Mouse (Mus musculus) heart, postnatal 0 days (tissue): ENCODE measurements around the gene Tubb2a.

ENCODE experiments used
- CTCF ChIP-seq: IDR thresholded peaks from 2 replicates; pipeline ENCODE4 v1.5.1; 2016; ENCODE audit warnings: antibody characterized with exemption, control low read depth, low read depth
- EP300 ChIP-seq: IDR thresholded peaks from 2 replicates; pipeline ENCODE4 v1.6.1; 2016; ENCODE audit warnings: antibody characterized with exemption, low read depth

DNA sequence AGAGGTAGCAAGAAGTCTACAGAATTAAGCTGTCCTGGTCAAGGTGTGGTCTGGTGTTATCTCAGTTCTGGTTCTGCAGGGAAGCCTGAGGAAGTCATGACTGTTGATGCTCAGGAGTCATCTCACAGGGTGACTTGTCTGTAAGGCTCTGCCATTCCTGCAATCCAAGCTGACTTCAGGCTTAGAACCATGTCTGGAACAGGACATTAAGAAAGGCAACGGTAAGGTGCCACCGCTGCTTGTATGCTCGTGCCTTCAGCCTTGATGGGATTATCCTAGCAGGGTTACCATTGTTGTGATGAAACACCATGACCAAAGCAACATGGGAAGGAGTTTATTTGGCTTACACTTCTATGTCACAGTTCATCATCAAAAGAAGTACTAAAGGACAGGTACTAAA, 30.3 kb downstream of the Tubb2a start:
- TF ChIP-seq CTCF, result no peak
- TF ChIP-seq EP300, result no peak
